Mouse (Mus musculus) liver, embryonic 11.5 days (tissue): ENCODE measurements around the gene Icam2. TPM values are rescaled to one million over a fixed set of nuclear protein-coding genes. Genes with fewer than 3 reads are reported as not detected.

ENCODE experiments used
- ATAC-seq: fragments of 200-750 bp; cut with Nextera tagmentation; replicated peaks from 2 replicates; pipeline ENCODE4 v1.8.0; 2017; ENCODE audit warnings: moderate number of reproducible peaks, mild to moderate bottlenecking, moderate TSS enrichment, moderate library complexity; ENCODE audit not compliant: low FRiP score
- DNase-seq: peaks from one replicate; pipeline ENCODE4 v3.0.0-alpha.2; 2017; ENCODE audit warnings: low spot score
- H3K27ac ChIP-seq: fragments of 300-500 bp; sonication (generic); 2 replicates; pipeline ENCODE4 v1.5.1; 2014; ENCODE audit warnings: mild to moderate bottlenecking, low read depth, low read length, control low read depth
- H3K27me3 ChIP-seq: fragments of 300-500 bp; sonication (generic); replicated peaks from 2 replicates; pipeline ENCODE4 v1.6.1; 2014; ENCODE audit warnings: low read length, mixed read lengths; ENCODE audit not compliant: control insufficient read depth, insufficient read depth
- H3K36me3 ChIP-seq: fragments of 300-500 bp; sonication (generic); 2 replicates; pipeline ENCODE4 v1.6.1; 2014; ENCODE audit warnings: mild to moderate bottlenecking, low read length, moderate library complexity, mixed read lengths; ENCODE audit not compliant: control insufficient read depth, insufficient read depth
- H3K4me1 ChIP-seq: fragments of 300-500 bp; sonication (generic); replicated peaks from 2 replicates; pipeline ENCODE4 v1.6.1; 2014; ENCODE audit warnings: low read length, mixed read lengths; ENCODE audit not compliant: control insufficient read depth, insufficient read depth
- H3K4me2 ChIP-seq: fragments of 300-500 bp; sonication (generic); 2 replicates; pipeline ENCODE4 v1.6.1; 2014; ENCODE audit warnings: mild to moderate bottlenecking, control low read depth, moderate library complexity
- H3K4me3 ChIP-seq: fragments of 300-500 bp; sonication (generic); 2 replicates; pipeline ENCODE4 v1.5.1; 2014; ENCODE audit warnings: low read depth, low read length, control low read depth
- H3K9ac ChIP-seq: fragments of 300-500 bp; sonication (generic); 2 replicates; pipeline ENCODE4 v1.6.1; 2014; ENCODE audit warnings: low read depth, low read length, control low read depth
- H3K9me3 ChIP-seq: fragments of 300-500 bp; sonication (generic); 2 replicates; pipeline ENCODE4 v1.6.1; 2016; ENCODE audit warnings: low read length, inconsistent platforms, mixed read lengths; ENCODE audit not compliant: control insufficient read depth
- WGBS: fragments of 180-500 bp; shearing (Covaris S2); extraction: QIAGEN DNeasy Blood & Tissue Kit; methylation state at CpG from one replicate; pipeline ENCODE4 v1.1.7; 2014; 5-methylcytosine and 5-hydroxymethylcytosine counted together
- polyA plus RNA-seq: library from polyadenylated mRNA; unstranded; fragments of >200 nt; fragmentation: Nextera tagmentation; extraction: Ambion mirVana; gene quantifications from 2 replicates; pipeline ENCODE4 v1.2.1, GENCODE M21; 2014

Icam2 gene
- polyA plus RNA-seq, 1 experiment from 2014 or later: 41.6 TPM

GRCm38 (mm10) chr11:106329128-106329527 is 58.7 kb downstream of the Icam2 start:
- Histone ChIP-seq H3K36me3 (no peaks in the 10 kb centered on the region), H3K9ac (no peak overlapping the region), H3K4me2 (no peak overlapping the region), H3K27me3 (no peaks in the 10 kb centered on the region; the same call in 1 of the 2 replicates), H3K4me1 (peaks cover 5% of the 10 kb centered on the region; the same call in 1 of the 2 replicates), H3K4me3 (no peak overlapping the region), H3K27ac (no peak overlapping the region), H3K9me3 (no peaks in the 10 kb centered on the region)
- DNase-seq (no peak), ATAC-seq (no peak)
- WGBS: 24% methylated on average over 6 of the region's 6 CpGs

GRCm38 (mm10) chr11:106328521-106328920 is 59.4 kb downstream of the Icam2 start:
- no peak for DNase-seq
- WGBS: 39% methylated on average over 5 of the region's 5 CpGs
- Histone ChIP-seq H3K9ac (no peak overlapping the region), H3K4me3 (no peak overlapping the region), H3K27me3 (no peaks in the 10 kb centered on the region; the same call in 1 of the 2 replicates), H3K36me3 (no peaks in the 10 kb centered on the region), H3K27ac (no peak overlapping the region), H3K4me1 (peaks cover 5% of the 10 kb centered on the region; the same call in 1 of the 2 replicates), H3K4me2 (no peak overlapping the region), H3K9me3 (no peaks in the 10 kb centered on the region)
- ATAC-seq: no peak

Other genes starting within 250 kb of the Icam2 start
- gene Gm10840, start 227.2 kb downstream of the Icam2 start, polyA plus RNA-seq: not detected in 2 replicates
- 172 and 182 TPM in 2 replicates for gene Limd2, start 227.2 kb downstream of the Icam2 start, polyA plus RNA-seq
- 22.0 and 24.3 TPM in 2 replicates for gene Strada, start 185.9 kb downstream of the Icam2 start, polyA plus RNA-seq
- gene Ccdc47, start 171.7 kb downstream of the Icam2 start, polyA plus RNA-seq: 73.3 and 76.0 TPM in 2 replicates
- 63.3 and 68.2 TPM in 2 replicates for gene Ddx42, start 171.1 kb downstream of the Icam2 start, polyA plus RNA-seq
- gene Ftsj3, start 132.0 kb downstream of the Icam2 start, polyA plus RNA-seq: 110 and 117 TPM in 2 replicates
- 304 and 310 TPM in 2 replicates for gene Psmc5, start 131.9 kb downstream of the Icam2 start, polyA plus RNA-seq
- gene Smarcd2, start 115.1 kb downstream of the Icam2 start, polyA plus RNA-seq: 60.3 and 62.9 TPM in 2 replicates
- 0.66 and 1.2 TPM in 2 replicates for gene Tcam1, start 111.4 kb downstream of the Icam2 start, polyA plus RNA-seq
- gene Gh, start 86.2 kb downstream of the Icam2 start, polyA plus RNA-seq: not detected in 2 replicates
- 5.9 and 6.3 TPM in 2 replicates for gene Cd79b, start 73.3 kb downstream of the Icam2 start, polyA plus RNA-seq
- not detected in 2 replicates for gene Scn4a, start 34.8 kb downstream of the Icam2 start, polyA plus RNA-seq
- gene Prr29, start 22.6 kb downstream of the Icam2 start, polyA plus RNA-seq: not detected in 2 replicates
- gene Ern1, start 99.8 kb upstream of the Icam2 start, polyA plus RNA-seq: 6.3 and 7.5 TPM in 2 replicates
- 13.4 and 15.9 TPM in 2 replicates for gene Tex2, start 225.3 kb upstream of the Icam2 start, polyA plus RNA-seq